Mouse (Mus musculus): ENCODE results near the gene Kcna6.

The Kcna6 gene

DNA sequence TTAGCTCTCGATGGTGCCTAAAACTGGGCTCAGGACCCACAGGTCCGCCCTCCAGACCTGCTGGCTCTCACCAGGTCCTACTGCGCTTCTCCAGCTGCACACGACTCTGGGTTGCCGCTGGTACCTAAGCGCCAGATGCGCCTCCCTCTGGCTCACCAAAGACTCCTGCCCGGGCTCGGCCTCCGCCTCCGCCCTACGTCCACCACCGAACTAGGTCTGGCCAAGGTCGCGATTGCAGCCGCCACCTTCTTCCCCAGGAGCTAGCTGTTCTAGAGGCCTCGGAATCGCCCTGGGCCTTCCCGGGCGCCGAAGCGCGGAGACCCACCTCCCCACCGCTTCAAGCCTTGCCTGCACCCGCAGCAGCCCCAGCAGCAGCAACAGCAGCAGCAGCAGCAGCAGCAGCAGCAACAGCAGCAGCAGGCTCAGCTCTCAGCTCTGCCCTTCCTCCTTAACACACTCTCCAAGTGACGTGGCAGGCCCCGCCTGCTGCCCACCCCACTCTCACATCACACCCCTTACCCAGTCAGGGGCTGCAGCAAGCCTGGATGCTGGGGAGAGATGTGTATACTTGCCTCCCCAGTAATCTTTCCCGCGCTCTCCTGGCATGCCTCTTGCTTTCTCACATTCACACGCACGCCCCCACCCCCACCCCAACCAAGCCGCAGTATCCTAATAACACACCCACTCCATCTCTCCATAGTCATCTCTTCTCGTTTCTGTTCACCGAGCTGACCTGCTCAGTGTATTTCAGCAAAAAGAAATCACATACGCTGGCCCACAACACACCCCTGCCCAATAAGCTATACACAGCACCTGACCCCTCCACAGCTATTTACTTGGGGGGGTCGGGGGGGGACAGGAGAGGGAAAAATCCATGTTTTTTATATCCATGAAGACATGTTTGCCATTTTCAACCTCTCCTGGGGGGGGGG is at the start of gene Kcna6:
Gene Kcna6 (minus strand): TSS at position 464 of the 932 bp plus-strand sequence.
- DNase-seq (ENCODE audit: low spot score): no peak

DNA sequence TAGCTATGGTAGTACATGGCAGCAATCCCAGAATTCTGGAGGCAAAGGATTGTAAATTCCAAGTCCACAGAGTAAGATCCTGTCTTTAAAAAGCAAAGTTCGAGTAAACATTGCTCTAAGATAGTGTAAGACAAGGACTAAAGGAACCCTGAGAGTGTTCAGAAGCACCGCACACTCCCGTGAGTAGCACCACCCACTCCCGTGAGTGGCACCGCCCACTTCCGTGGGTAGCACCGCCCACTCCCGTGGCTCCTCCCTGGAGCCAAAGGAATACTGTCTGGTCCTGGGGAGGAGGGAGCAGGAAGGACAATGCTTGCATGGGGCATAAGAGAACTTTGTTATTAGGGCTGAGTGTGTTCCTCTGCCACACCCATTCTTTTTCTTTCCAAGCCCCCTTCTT is 48.4 kb upstream of the Kcna6 start:
- no peak for DNase-seq (ENCODE audit: low spot score)

DNA sequence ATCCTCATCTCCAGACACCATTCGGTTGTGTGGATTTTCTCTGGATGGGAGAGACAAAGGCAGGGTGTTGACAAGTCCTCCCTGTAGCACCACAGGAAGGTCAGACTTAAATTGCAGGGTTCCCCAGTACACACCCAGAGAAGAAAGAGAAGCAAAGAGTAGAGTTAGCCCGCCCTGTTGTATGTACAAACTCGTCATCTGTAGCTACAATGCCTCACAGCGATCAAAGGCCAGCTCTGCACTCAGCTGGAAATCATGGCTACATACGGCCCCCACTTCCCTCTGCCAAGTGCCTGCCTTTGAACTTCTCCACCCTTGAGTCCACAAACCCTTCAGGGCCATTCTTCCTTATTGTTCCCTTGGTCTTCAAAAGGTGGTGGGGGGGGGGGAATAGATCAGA is 43.7 kb upstream of the Kcna6 start:
- DNase-seq (ENCODE audit: low spot score): no peak

DNA sequence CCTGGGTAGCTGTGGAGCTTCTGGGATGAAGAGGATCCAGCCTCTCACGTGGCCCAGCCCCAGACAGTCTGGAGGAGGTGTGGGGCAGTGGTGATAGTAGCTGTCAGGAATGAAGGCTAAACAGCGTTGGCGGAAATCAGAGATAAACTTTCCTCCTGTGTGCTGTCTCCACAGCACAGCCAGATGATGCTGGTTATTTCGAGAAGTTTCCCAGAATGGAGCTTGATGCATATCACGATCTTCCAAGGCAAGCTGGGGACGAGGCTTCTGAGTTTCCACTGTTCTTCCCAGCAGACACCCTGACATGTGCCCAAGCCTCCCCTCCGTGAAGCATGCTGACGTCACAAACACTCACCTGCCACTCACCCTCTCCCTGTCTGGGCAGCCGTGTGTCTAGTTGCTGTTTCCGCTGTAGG is 43.2 kb upstream of the Kcna6 start:
- DNase-seq (ENCODE audit: low spot score): no peak

DNA sequence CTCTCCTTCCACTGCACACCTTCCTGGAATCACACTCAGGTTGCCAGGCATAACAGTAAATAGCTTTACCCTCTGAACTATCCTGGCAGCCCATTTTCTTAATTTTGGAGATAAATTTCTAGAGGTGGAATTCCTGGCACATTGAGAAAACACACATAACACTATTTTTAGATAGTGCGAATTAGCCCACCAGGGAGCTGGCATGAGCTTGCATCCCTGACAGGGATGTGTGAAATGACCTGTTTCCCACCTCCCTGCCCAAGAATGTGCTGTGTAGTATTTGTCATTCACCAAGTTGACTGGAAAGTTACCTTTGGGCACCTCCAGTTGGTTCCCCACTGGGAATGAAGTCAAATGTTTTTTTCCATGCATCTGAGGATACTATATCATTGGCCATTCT is 42.6 kb upstream of the Kcna6 start:
- no peak for DNase-seq (ENCODE audit: low spot score)

DNA sequence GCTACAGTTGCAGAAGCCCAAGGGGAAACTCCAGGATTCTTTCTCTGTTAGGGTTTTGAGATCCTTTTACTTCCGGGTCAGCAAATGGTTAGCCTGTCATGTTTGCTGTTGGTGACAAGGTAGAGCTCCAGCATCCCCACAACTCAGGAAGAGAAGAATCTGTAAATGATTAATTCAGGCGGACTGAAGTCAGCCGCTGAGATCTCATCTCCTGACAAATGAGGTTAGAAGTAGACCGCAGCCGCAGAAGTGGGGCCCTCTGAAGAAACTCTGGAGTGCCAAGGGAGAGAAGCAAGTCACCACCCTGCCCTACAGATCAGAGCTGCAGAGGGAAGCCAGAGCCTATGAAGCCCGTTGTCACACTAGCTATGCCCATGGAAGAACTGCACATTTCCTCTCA is 37.4 kb upstream of the Kcna6 start:
- no peak for DNase-seq (ENCODE audit: low spot score)

DNA sequence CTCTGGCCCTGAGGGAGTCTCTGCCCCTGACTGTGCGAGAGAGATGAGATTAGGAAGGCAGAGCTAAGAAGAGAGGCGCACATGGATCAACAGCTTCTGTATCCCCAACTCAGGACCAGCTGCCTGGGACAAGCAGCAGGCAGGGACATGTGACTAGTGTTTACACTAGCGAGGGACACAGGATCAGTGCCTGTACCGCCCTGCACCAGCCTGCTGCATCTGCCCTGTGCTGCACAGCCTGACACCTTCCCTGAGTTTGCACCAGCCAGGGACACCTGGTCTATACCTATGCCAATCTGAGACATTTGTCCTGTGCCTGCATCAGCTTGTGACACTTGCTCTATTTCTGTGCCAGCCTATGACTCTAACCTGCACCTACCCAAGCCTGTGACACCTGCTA is 33.4 kb upstream of the Kcna6 start:
- no peak for DNase-seq (ENCODE audit: low spot score)

DNA sequence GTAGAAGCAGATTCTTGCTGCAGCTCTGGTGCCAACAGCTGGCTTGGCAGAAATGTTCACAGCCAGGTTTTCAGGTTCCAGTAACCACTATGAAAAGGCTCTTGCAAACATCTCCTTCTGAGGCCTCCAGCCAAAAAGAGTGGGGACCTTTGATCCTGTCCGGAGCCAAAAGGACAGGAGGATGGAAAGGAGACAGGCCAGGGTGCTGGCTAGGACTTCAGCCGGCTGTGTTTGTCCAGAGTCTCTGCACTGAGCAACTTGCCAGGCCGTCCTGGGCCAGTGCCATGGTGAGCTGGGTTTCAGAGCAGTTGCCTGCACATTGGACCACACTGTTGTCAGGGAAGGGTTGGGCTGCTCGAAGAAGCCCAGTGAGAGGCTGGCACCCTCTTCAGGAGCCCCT is 31.9 kb upstream of the Kcna6 start:
- DNase-seq (ENCODE audit: low spot score): no peak

DNA sequence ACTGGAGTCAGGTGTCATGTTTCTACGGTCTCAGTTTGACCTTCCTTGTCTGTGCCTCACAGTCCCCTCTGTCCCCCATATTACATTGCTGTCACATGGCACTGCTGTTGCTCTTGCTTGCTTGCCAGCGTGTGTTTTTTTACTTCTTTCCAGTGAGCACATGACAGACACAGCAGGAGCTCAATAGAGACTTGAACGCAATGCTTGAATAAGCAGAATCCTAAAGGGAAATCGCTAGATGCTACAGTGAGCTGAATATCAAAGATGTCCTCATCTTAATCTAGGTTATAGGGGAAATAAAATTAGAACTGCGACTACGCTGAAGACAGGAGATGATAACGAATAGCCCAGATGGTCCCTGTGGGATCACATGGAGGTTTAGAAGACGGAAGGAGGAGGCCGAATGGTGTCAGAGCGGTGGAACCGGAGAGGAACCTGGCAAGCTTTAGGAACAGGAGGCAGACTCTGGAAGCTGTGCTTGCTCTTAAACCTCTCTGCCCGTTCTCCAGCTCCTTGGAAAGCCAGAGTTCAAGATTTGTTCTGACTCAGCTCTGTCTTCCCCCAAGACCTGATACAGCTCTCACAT is 29.8 kb upstream of the Kcna6 start:
- no peak for DNase-seq (ENCODE audit: low spot score)

DNA sequence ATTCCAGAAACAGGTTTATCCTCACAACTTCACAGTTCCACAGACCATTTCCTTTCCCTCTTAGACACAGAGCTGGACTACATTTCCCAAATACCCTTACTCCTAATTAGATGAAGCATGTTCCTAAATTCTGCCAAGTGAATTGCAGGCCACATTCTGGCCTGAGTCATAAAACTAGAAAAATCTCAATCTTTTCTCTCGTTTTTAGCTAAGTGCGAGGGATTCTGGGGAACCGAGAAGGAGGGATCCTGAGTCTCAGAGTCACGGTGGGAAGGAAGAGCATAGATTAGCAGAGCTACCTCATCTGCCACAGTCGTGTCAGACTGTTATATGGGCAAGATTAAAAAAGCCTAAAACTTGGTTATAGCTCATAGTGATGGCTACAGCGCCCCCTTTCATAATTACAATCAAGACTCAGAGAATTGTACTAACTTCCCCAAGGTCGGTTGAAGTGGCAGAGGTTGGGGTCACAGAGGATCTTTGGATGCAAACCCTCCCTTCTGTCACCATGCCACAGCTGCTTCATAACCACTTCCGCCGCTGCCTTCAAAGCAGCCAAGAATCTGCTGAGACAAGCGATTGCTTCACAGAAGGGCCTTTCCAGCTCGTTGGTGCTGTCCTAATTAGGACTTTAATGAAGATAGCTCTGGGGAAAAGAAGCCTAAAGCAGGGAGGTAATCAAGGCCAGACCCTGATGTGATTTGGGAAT is 28.6 kb upstream of the Kcna6 start:
- no peak for DNase-seq (ENCODE audit: low spot score)

DNA sequence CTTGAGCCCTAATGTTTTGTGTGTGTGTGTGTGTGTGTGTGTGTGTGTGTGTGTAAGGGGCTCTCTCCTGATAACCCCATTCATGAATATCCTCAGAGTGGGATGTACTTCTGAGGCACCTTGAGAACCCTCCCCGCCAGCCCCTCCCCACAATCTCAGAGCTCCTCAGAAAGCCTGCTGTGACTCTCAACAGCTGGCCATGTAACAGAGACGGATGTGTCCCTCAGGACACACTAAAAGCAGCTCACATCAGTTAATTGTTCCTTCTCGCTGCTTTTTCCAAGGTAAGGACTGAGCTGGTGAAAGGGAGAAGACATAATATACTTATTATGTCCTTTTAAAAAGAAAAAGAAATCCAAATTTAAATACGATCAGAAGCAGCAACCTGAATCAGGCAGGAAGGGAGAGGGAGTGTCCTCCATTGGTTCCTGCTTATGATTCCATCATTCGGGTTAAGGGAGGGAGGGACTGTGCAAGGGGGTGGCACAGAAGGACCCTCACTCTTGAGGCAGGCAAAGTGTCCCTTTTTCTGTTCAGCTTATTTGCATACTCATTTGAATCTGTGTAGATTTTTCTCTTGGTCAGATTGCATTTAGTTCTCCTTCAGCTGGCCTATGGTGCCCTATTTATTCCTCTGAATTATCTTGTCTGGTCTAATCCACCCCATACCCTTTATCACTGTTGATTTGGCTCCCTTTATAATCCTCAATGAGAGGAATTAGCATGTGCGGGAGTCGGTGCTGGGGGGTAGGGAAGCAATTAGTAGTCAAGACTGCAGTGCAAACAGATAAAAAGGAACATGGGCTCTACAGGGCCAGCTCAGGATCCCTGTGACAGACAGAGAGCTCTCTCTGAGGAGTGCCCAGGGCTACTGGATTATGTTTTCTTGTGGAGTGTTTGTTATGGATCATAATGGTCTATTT is 27.4 kb upstream of the Kcna6 start:
- DNase-seq (ENCODE audit: low spot score): no peak

DNA sequence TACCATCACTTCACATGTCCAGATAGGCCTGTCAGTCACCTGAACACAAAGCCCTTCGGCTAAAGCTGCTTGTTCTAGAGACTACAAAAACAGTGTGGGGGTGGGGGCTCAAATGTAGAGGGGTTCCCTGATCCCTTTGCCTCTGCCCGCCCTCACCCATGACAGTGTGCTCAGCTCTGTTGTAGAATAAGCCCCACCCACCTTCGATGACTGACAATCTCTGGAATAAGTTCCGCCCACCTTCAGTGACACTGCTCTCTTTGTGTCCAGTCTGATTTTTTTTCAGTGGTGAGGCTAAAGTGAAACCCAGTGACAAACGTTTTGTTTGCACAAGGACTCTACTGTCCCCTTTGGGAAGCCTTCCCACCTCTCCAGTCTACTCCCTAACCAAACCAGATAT is 26.1 kb upstream of the Kcna6 start:
- no peak for DNase-seq (ENCODE audit: low spot score)

DNA sequence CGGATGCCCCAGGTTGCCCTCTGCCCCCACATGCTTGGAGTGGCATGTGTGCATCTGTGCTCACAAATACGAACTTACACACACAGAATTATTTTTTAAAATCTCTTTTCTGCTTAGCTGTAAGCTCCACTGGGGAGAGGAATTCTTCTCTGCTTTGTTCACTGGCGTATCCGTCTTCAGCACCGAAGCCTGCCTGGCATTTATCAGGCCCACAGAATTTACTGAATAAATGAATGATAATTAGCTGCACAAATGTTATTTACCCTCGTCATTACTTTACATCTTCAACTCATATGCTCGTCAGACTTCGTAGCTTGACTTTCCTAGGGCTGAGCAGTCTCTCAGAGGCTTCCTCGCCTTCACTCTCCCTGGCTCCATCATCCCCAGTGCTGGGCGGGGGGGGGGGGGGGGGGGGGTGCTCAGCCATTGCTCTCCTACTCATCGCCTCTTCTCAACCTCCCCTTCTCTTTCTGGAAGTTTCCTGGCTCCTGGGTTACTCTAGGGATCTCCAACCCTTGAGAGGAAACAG is 24.2 kb upstream of the Kcna6 start:
- no peak for DNase-seq (ENCODE audit: low spot score)

DNA sequence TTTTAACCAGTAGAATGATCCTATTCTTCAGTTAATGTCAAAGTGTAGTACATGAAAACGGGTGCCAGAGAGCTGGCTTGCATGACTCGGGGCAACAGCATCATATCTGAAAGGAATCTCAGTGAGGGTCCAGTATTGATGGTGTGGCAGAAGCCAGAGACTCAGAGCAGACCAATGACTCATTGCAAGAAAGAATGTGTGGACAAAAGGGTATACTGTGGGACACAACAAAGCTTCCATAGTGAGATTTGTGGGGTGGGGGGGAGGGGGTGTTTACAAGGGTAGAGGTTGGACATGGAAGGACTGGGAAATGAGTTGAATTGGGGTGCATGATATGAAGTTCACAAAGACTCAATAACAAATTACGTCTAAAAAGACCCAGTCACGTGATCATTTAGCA is 20.9 kb upstream of the Kcna6 start:
- DNase-seq (ENCODE audit: low spot score): no peak

DNA sequence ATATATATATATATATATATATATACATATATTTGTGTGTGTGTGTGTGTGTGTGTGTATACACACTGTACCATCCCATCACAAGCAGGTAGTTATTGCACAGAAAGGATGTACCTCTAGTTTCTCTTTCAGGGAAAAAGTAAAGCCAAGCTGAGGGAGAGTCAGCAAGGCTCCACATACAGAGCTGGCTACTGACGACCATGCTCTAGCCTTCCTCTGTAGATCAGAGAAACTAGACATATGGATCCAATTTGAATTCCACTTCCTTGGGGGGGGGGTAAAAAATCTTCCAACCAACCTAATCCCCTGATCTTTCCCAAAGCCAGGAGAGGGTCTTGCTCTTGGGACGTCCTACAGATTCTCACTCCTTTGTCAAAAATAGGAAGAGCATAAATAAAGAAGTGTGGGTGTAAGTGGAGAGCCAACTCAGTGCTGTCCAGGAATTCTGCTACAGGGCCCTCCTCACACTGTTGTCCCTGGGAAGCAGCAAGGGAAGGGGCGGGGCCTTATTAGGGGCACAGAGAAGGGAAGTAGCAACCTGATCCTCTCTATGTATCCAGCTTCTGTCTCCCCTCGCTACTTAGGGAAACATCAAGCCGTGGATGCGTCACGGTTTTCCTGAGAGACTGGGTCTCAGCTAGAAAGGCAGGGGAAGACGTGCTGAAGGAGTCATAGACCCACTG is 15.4 kb upstream of the Kcna6 start:
- DNase-seq (ENCODE audit: low spot score): no peak

DNA sequence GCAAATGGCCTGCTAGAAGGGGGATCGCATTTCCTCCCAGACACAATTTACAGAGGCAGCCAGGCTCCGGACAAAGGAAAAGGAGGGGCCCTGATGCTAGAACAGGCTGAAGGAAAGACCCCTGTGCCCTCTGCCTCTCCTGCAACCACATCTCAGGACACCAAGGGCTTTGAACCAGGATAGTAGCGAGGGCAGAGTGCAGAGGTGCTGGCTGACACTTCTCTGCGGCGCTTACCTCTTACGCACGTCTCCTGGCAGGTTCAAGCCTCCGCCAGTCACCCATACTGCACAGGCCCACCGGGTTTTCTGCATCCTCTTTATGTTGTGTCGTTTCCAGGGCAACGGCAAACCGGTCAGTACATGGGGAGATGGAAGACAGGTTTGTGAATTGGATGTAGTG is 12.0 kb upstream of the Kcna6 start:
- no peak for DNase-seq (ENCODE audit: low spot score)

DNA sequence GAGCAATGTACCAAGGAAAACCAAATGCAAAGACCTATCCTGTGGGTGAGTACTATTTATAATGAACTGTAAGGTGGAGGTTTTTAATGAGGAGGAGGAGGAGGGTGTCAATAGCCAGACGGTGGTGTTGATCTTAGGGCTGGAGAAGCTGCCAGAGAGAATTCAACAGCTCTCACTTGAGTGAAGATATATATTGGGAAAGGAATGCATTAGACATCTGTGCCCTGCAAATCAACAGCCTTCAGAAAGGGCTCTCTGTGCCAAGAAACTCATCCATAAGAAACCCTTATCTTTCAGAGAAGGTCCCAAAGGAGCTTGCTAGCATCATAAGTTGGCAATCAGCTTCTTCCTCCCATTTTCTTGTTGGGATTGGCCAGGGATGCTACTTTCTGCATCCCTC is 5.4 kb upstream of the Kcna6 start:
- no peak for DNase-seq (ENCODE audit: low spot score)

DNA sequence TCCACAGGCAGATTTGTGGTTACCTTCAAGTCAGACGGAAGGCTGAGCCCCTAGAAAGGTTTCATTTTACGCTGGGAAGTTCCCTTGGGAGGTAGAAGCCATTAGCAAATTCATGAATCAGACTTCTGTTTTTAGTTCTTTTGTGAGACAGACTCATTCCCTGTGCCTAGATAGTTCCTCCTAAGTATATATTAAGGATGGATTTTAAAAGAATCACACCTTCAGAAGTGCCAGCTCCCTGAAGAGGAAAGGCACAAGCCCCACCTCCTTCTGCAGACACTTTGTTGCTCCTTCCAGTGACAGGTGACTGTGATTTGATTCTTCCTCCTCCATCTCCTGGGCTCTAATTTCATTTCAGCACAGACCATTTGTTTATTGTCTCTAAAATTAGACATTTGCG is 2.1 kb upstream of the Kcna6 start:
- no peak for DNase-seq (ENCODE audit: low spot score)

DNA sequence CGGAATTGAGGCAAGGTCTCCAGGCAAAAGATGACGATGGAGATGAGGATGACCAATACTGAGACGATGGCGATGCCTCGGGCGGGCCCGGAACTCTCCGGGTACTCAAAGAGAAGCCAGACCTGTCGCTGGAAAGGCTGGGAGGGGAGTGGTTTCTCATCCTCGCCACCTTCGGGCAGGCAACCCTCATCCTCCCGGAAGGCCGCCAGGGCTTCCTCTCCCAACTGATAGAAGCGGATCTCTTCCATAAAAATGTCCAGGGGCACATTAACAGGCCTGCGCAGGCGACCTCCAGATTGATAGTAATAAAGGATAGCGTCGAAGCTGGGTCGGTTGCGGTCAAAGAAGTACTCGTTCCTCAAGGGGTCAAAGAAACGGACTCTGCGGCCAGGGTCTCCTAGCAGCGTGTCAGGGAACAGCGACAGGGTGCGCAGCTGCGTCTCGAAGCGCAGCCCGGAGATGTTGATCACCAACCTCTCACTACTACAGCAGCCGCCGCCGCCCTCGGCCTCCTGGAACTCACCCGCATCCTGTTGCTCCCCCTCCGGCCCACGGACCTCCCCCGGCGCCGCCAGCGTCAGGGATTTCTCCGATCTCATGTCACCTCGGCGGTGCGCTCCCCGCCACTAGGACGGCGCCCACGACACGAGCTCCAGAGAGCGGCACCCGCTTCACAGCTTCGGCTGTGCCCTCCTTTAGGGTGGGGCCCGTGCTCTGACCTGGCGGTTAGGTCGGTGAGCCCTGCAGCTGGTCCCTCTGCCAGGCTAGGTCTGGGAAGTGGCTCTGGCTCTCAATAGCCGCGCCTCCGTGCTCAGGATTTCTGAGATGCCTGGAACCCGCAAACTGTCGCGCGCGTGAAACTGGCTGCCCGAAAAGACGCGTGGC is 906 bp downstream of the Kcna6 start:
- no peak for DNase-seq (ENCODE audit: low spot score)

DNA sequence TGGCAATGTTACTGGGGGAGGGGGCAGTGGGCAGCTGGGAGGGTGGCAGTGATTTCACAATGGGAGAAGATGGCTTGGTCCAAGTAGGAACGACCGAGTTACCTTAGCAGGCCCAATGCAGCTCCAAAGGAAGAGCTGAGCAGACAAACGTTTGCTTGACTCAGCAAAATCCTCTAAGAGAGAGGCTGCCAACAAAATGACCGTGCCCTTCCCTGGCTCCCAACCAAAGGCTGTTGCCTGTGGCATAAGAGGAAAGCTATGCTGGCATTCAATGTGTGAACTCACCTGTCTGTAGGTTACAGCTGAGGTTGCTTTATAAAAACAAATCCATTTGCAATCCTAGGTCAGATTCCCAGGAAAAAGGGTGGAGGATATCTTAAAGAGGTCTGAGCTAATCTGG is 3.5 kb downstream of the Kcna6 start:
- DNase-seq (ENCODE audit: low spot score): no peak
